Mouse (Mus musculus): ENCODE results near the gene Selenom. TPM values are rescaled to one million over a fixed set of nuclear protein-coding genes. Genes with fewer than 3 reads are reported as not detected.

The Selenom gene
- polyA plus RNA-seq, 1 experiment from 2014 or later: 61.8 TPM

DNA sequence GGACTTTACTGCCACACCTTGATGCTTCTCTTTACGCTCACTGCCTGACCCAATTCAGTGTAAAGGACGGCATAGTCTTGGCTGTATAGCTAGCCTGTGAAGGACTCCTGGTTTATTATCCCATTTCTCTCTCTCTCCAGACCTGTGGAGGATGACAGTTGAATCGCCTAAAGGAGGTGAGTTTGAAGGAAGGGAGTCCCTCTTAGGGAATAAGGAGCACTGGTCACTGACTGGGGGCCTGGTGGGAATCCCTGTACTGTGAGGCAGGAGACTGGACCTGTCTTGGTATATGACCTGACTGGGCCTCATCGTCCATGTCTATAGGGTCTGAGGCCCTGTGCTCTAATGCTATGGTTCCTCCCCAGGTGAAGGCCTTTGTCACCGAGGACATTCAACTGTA is 1.6 kb downstream of the Selenom start:
- no peak for ATAC-seq (ENCODE audit: low FRiP score, low read depth)
- Histone ChIP-seq H3K27ac (no peak overlapping the region), H3K36me3 (peaks cover 8% of the 10 kb centered on the region; the same call in 1 of the 2 replicates), H3K9ac (no peak overlapping the region), H3K27me3 (replicated peaks) (peaks cover 33% of the 10 kb centered on the region), H3K4me3 (no peak overlapping the region), H3K4me2 (replicated peaks) (0 out of 2 replicates have a peak overlapping the region, but pooled peaks have one; percentile 8), H3K4me1 (peaks cover 22% of the 10 kb centered on the region), H3K9me3 (no peaks in the 10 kb centered on the region)
- WGBS: 72% methylated on average over 5 of the region's 5 CpGs

DNA sequence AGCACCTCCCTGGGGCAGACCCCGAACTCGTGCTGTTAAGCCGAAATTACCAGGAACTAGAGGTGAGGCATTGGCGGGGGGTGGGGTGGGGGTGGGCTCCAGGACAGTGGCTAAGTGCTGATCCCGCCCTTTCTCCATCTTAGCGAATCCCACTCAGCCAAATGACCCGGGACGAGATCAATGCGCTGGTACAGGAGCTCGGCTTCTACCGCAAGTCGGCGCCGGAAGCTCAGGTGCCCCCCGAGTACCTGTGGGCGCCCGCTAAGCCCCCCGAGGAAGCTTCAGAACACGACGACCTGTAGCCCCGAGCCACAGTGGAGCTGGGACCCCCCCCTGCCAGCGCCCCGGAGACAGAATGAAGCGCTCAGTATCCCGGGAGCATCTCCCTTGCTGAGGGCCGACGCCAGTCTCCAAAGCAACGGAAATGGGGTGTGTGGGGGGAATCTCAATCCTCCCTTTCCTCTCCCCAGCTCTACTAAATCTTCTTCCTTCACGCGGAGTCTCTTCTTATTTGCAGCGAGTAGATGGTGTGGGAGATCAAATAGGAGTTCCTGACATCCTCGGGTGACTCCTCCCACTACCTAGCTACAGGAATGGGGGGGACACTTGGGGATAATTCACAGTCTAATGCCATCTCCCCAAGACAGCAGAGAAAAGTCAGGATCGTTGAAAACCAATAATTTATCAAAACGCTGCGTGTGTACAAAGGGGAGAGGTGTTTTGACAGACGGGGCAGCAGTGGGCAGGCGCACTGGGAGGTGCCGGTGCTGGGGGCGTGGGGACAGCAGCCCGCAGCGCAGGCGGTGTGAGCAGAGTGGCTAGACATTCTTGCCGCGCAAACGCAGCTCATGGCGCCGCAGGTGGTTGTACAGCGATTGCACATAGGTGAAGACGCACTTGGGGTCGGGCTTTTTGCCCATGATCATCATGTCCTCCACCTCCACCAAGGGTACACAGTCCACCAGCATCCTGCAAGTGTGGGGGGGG is 2.7 kb downstream of the Selenom start:
- Histone ChIP-seq H3K9me3 (no peaks in the 10 kb centered on the region), H3K4me1 (peaks cover 22% of the 10 kb centered on the region), H3K27ac (no peak overlapping the region), H3K9ac (0 out of 2 replicates have a peak overlapping the region, but pooled peaks have one; percentile 39), H3K27me3 (replicated peaks) (peaks cover 33% of the 10 kb centered on the region), H3K4me2 (replicated peaks) (peak overlapping the region; percentile 72), H3K36me3 (peaks cover 16% of the 10 kb centered on the region; the same call in 1 of the 2 replicates), H3K4me3 (peak overlapping the region; percentile 29)
- ATAC-seq (ENCODE audit: low FRiP score, low read depth): no peak
- 3% methylated on average over 50 of the region's 50 CpGs for WGBS

DNA sequence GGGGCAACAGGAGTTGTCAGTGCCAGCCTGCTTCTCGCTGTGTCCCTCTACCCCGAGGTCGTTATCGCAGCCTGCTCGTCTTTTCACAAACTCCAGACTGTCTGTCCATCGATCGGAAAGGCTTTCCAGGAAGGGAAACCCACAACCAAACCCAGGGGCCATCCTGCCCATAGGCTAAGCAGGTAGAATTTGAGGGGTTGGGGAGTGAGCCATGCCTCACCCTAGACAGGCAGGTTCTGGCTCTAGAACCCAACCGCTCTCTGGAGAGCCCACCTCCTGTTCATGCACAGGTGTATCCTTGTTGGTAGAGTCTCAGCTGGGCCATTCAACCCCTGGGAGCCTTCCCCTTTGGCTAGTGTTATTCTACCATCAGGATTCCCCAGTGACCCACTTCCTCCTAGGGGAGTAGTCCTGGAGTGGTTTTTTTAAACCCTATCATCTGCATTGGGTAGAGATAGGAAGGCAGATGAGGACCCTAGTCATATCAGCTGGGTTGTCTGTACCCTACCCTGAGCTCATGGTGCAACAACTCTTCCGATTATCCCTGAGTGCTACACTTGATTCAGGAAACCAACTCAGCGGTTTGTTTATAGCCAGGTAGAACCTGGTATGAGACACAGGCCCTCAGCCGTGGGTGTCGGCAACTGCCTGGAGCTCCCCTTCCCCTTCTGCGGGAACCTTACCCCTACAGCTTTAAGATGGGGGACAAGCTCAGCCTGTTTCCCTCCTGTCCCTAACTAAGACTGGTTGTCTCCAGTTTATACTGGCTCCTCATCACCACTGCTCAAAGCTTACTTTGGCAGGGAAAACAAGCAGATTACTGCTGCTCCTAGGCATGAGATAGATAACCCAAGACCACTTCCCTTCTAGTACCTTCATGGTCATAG is 3.6 kb downstream of the Selenom start:
- Histone ChIP-seq H3K9ac (no peak overlapping the region), H3K9me3 (no peaks in the 10 kb centered on the region), H3K27me3 (replicated peaks) (peaks cover 33% of the 10 kb centered on the region), H3K4me2 (replicated peaks) (peak overlapping the region; percentile 72), H3K4me1 (peaks cover 22% of the 10 kb centered on the region), H3K4me3 (peak overlapping the region; percentile 29; the same call in 1 of the 2 replicates), H3K27ac (no peak overlapping the region), H3K36me3 (peaks cover 26% of the 10 kb centered on the region)
- no peak for ATAC-seq (ENCODE audit: low FRiP score, low read depth)
- 59% methylated on average over 13 of the region's 13 CpGs for WGBS

DNA sequence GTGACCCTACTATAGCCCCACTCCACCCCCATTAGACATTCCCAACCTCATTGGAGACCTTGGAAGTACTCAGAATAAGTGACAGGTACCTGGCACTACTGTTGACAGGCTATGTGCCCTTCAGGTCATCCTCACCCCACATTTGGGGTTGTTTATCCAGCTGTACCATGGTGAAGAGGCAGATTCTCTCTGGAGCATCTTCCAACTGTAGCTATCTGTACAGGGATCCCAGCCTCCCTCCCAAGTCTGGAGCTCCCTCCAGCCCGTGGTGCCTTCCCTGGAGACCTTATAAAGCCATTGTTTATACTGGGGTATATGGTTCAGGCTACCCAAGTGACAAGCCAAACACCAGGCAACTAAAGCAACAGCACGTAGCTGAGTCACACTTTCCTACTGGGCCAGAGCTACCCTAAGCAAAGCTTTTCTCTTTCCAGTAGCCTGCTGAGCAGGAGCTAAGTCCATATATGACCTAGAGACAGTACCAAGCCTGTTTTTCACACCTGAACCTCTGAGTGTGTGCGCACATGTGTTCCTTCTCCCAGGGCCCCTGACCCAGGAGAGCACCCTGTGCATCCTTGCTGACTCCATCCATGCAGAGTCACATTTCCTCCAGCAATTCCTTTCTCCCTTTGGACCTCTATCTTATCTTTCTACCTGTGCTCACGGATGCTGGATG is 4.7 kb downstream of the Selenom start:
- Histone ChIP-seq H3K4me3 (no peak overlapping the region), H3K27me3 (replicated peaks) (peaks cover 33% of the 10 kb centered on the region), H3K4me2 (replicated peaks) (no peak overlapping the region), H3K9me3 (no peaks in the 10 kb centered on the region), H3K4me1 (peaks cover 22% of the 10 kb centered on the region), H3K36me3 (peaks cover 32% of the 10 kb centered on the region), H3K9ac (no peak overlapping the region), H3K27ac (no peak overlapping the region)
- ATAC-seq (ENCODE audit: low FRiP score, low read depth): no peak
- WGBS: 81% methylated on average over 4 of the region's 4 CpGs

DNA sequence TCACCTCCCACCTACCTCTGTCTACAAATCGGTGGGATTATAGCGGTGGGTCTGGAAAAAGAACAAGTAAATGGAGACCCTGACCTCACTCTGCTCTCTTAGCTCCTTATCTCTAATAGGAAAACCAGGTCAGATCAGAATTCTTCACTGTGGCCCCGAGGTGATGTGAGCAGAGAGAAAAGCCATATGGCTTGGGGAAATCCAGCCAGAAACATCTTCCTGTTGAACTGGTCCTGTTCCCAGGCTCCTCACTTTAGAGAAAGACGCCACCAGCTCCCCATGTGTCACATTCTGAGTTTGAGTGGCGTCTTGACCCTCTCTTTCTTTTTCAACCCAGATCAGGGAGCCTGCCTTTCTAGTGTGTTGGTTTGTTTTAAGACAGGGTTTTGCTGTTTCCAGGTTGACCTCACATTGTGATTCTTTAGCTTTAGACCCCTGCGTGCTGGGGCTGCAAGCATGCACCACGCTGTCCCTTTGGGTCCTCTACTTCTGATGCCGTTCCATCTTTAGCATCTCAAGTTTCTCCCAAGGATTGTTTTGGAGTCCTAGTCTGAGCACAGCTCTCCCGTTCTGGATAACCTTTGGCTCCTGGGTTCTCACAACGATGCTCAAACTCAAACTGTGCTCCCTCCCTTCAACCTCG is 5.4 kb downstream of the Selenom start:
- no peak overlapping the region for H3K4me2 ChIP-seq (replicated peaks)
- no peak for ATAC-seq (ENCODE audit: low FRiP score, low read depth)
- peaks cover 39% of the 10 kb centered on the region for H3K36me3 ChIP-seq
- H3K4me1 ChIP-seq: peaks cover 20% of the 10 kb centered on the region
- no peak overlapping the region for H3K27ac ChIP-seq
- H3K4me3 ChIP-seq: no peak overlapping the region
- no peaks in the 10 kb centered on the region for H3K9me3 ChIP-seq
- H3K9ac ChIP-seq: no peak overlapping the region
- WGBS: 84% methylated on average over 11 of the region's 11 CpGs
- H3K27me3 ChIP-seq (replicated peaks): peaks cover 29% of the 10 kb centered on the region

DNA sequence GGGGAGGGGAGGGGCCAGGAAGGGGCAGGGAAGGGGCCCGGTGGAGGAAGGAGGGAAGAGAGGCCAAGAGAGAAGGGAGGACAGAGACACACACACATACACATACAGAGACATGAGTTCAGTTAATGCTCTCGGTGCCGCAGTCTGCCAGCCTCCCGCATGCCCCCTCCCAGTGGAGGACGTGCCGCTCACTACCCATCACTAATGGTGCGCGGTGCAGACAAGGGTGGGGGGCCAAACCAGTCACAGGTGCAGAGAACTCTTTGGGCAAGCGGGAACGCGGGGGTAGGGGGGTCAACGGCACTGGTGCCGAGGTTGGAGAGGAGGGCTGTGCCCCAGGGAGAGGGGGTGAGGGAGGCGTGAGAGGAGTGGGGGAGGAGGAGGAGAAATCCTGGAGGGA is 6.4 kb downstream of the Selenom start:
- no peak overlapping the region for H3K4me3 ChIP-seq
- no peak for ATAC-seq (ENCODE audit: low FRiP score, low read depth)
- H3K9ac ChIP-seq: no peak overlapping the region
- H3K4me2 ChIP-seq (replicated peaks): no peak overlapping the region
- peaks cover 47% of the 10 kb centered on the region for H3K36me3 ChIP-seq
- peaks cover 21% of the 10 kb centered on the region for H3K27me3 ChIP-seq (replicated peaks)
- H3K9me3 ChIP-seq: no peaks in the 10 kb centered on the region
- WGBS: 81% methylated on average over 14 of the region's 14 CpGs
- no peak overlapping the region for H3K27ac ChIP-seq
- H3K4me1 ChIP-seq: peaks cover 14% of the 10 kb centered on the region

DNA sequence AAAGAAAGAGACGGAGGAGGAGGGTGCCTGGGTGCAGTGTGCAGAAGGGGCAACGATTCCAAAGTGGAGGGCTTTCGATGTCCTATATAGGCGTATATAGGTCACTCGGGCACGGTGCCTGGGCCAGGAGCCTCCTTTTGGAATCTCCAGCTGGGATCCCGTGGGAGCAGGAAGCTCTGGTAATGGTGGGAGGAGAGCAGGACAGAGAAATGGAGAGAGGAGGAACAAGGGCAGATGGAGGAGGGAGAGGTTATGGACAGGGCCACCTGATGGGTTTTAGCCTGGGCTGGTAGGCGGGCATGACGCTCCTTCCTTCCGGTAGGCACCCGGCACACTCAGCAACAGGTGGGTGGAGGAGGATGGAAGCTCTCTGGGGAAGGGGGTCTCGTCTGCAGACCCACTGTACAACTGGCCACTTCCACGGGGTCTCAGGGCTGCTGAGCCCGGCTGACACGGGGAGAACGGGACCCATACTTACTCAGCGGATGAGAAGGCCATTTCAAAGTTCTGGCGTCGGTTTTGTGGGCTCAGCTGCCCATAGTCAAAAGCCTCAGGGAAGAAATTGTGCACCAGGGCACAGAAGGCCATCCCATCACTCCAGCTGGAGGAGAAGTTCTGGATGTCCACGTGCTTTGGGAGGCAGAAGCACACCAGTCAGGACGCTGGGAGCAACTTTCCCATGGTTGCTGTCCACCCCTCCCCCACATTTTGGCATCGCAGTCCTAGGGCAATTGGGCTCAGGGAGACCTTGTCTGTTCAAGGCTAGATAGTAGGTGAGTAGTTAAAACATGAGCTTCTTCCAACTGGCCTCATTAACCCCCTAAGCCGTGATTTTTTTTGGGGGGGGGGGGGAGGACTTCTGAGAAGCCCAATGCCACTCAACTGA is 7.1 kb downstream of the Selenom start:
- H3K4me1 ChIP-seq: peaks cover 14% of the 10 kb centered on the region
- no peak overlapping the region for H3K4me3 ChIP-seq
- WGBS: 85% methylated on average over 23 of the region's 23 CpGs
- H3K36me3 ChIP-seq: peaks cover 53% of the 10 kb centered on the region
- H3K27ac ChIP-seq: no peak overlapping the region
- ATAC-seq (ENCODE audit: low FRiP score, low read depth): no peak
- H3K27me3 ChIP-seq (replicated peaks): peaks cover 17% of the 10 kb centered on the region
- H3K9ac ChIP-seq: no peak overlapping the region
- no peaks in the 10 kb centered on the region for H3K9me3 ChIP-seq
- H3K4me2 ChIP-seq (replicated peaks): no peak overlapping the region

DNA sequence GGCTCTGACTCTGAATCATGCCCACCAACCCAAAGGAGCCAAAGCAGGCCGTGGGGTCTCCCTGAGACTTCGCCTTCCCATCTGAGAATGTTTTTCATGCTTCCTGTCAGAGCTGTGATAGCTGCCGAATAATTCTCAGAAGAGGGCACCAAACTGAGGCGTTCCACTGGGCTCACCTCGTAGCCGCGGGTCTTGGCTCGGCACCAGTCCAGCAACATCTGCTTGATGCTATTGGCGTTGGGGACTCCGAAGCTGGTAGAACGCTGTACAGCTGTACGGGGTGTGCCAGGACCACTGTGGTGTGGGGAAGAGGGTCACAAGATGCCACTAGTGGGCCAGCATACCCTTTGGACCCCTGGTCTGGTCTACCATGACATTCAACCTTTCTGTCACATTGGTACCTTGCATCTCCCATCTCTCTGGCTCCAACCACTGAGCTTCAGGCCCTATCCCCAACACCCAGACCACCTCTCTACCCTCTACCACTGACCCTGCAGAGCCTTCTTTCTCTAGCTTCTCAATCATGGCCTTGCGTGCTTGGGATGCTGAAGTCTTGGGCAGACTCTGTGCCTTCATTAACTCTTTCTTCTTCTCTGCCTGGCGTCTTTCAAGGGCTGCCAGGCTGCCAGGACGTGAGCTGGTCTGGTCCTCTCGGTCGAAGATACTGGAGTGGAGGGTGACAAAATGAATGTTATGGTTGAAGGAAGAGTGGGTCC is 8.0 kb downstream of the Selenom start:
- 95% methylated on average over 17 of the region's 17 CpGs for WGBS
- H3K4me2 ChIP-seq (replicated peaks): no peak overlapping the region
- peaks cover 6% of the 10 kb centered on the region for H3K4me1 ChIP-seq
- H3K9me3 ChIP-seq: no peaks in the 10 kb centered on the region
- ATAC-seq (ENCODE audit: low FRiP score, low read depth): no peak
- H3K27ac ChIP-seq: no peak overlapping the region
- H3K4me3 ChIP-seq: no peak overlapping the region
- no peak overlapping the region for H3K9ac ChIP-seq
- peaks cover 10% of the 10 kb centered on the region for H3K27me3 ChIP-seq (replicated peaks)
- peaks cover 62% of the 10 kb centered on the region for H3K36me3 ChIP-seq

DNA sequence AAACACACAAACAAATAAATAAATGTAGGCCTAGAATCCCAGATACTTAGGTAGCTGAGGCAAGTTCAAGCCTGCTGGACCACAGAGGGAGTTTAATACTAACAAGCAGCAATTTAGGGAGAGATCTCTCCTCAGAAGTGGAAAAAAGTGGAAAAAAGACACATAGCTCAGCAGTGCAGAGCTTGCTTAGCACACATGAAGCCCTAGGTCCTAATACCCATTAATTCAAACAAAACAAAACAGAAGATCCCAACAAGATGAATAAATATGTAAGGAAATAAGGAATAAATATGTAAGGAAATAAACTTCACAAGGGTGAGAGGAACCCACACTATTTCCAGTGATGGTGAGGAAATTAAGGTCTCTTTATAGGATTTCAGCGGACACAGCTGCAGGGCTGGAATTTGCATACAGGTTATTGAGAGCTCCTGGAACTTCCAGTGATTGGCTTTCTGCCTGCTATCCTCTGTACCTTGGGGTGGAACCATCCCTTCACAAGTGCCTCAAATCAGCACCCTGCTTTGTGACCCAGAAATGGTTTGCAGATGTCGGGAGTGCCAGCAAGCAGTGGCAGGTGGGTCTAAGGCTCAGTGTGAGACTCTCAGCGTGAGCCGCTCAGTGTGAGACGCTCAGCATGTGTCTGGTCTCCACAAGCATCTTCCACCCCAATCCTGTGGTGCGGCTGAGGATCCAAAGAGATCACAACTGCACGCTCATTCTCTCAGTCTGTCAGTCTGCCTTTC is 9.5 kb downstream of the Selenom start:
- 89% methylated on average over 7 of the region's 7 CpGs for WGBS
- Histone ChIP-seq H3K36me3 (peaks cover 74% of the 10 kb centered on the region), H3K4me1 (no peaks in the 10 kb centered on the region), H3K9ac (no peak overlapping the region), H3K27ac (no peak overlapping the region), H3K4me3 (no peak overlapping the region), H3K9me3 (no peaks in the 10 kb centered on the region), H3K27me3 (replicated peaks) (no peaks in the 10 kb centered on the region), H3K4me2 (replicated peaks) (no peak overlapping the region)
- ATAC-seq (ENCODE audit: low FRiP score, low read depth): no peak

DNA sequence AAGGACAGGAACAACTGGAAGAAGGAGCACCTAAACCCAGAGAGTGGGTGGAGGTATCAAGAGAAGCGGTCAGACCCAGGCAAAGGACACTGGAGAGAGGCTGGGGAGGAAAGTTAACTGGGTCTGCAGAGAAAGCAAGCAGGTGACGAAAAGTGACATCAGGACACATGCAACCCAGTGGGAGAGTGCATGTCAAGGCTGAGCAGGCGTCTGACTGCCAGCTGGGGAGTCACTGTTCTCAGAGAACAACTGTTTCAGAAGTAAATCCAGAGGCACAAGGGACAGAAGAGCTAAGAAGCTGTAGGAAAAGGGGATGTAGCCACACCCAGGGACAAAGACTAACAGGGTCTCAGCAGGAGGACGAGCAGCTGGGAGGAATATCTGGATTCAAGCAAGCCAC is 11.1 kb downstream of the Selenom start:
- Histone ChIP-seq H3K27me3 (replicated peaks) (no peaks in the 10 kb centered on the region), H3K36me3 (peaks cover 88% of the 10 kb centered on the region), H3K9me3 (no peaks in the 10 kb centered on the region), H3K4me3 (no peak overlapping the region), H3K27ac (no peak overlapping the region), H3K9ac (no peak overlapping the region), H3K4me2 (replicated peaks) (no peak overlapping the region), H3K4me1 (no peaks in the 10 kb centered on the region)
- no peak for ATAC-seq (ENCODE audit: low FRiP score, low read depth)
- WGBS: 89% methylated on average over 4 of the region's 4 CpGs

Data from neural tube, embryonic 12.5 days (tissue).